Mouse (Mus musculus): ENCODE measurements around the gene Tm4sf5.

DNA sequence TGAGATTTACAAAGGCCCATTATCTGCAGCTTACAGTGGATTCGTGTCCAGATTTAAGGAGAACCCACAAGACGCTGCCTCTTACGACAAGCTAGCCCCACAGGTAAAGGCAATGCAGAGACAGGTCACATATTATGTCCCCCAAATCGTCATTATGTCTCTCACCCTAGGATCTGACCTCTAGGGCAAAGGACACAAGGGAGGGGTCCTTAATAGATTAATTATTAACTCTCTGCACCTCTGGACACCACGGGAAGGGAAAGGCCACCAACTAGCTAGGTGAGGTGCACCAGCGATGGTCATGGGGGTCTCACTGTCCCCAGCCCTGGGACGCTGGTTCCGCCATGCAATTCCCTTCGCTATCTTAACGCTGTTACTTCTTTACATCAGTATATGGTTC lies 13.9 kb downstream of the Tm4sf5 start, which contains the start of gene Gltpd2:
- TF ChIP-seq CTCF (IDR thresholded peaks at IDR 0.05; ENCODE audit: extremely low read depth, insufficient read depth, low read length) (no peak), POLR2A (IDR thresholded peaks at IDR 0.05; ENCODE audit: extremely low read depth, insufficient read depth, low read length) (no peak)

All from cortical plate, adult 2 months (tissue).